Mouse (Mus musculus): ENCODE measurements at regions not wholly inside any gene's neighbourhood (a gene's known extent, or its start where the extent isn't known, plus 50 kb on each side); places are given as distances from the start of the nearest gene placed in this dataset.

- H3K4me1 ChIP-seq, result no peaks in the 10 kb centered on the region
- H3K4me2 ChIP-seq (replicated peaks), result no peak overlapping the region
- no peak overlapping the region for H3K4me3 ChIP-seq
- H3K9me3 ChIP-seq, result no peaks in the 10 kb centered on the region
- no peaks in the 10 kb centered on the region for H3K27me3 ChIP-seq (replicated peaks)
- H3K36me3 ChIP-seq, result no peaks in the 10 kb centered on the region
- 89% methylated on average over 2 of the region's 2 CpGs for WGBS
- no peak overlapping the region for H3K9ac ChIP-seq
- no peak overlapping the region for H3K27ac ChIP-seq
- no peak for ATAC-seq (ENCODE audit: low FRiP score, low read depth)
Measured at GRCm38 (mm10) chr4:92574586-92574985, 383.0 kb upstream of the Gm12666 start.

- ATAC-seq (ENCODE audit: low FRiP score, low read depth), result peak; percentile 79
- H3K4me3 ChIP-seq, result no peak overlapping the region
- H3K36me3 ChIP-seq, result no peaks in the 10 kb centered on the region
- H3K9me3 ChIP-seq, result no peaks in the 10 kb centered on the region
- no peaks in the 10 kb centered on the region for H3K27me3 ChIP-seq (replicated peaks)
- WGBS, result 53% methylated on average over 2 of the region's 2 CpGs
- H3K9ac ChIP-seq, result no peak overlapping the region
- H3K27ac ChIP-seq, result no peak overlapping the region
- no peak overlapping the region for H3K4me2 ChIP-seq (replicated peaks)
- H3K4me1 ChIP-seq, result no peaks in the 10 kb centered on the region
Measured at GRCm38 (mm10) chr4:92565357-92565756, 373.8 kb upstream of the Gm12666 start.

DNA sequence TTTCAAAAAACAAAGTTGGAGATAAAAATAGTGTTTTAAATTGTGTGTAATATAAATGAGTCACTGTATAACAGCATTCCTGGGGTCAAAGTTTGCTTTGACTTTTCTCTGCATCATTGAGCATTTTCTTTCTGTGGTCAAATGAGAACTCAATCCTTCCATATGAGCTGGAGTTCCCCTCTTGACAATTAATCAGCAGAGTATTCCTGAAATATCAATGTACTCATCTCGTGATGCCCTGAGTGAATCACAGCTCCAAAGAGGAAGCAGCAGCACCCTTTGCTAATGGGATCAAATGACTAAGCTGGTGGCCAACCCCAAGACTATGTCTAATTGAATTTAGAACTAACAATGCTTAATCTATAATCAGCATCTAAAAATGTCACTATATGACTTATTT lies 363.6 kb upstream of the Gm12666 start:
- ATAC-seq (ENCODE audit: low FRiP score, low read depth), result no peak
- no peaks in the 10 kb centered on the region for H3K27me3 ChIP-seq (replicated peaks)
- WGBS, result 64% methylated on average over 1 of the region's 1 CpGs

DNA sequence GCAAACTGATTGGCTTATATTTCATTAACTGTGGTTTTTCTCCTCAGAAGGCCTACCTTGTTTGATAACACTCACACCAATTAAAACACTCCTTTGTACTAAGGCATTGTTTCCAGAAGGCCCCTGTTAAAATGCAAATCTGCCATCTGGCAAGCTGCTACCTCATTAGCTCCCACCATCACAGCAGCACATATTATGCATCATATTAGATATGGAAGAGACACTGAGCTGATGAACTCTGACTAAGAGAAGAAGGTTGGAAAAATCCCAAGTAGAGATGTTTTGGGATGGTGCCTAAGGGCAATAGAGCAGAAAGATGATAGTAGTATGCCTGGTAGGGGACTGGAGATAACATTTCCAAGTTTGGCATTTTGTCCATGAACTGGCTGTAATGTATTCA lies 350.5 kb upstream of the Gm12666 start:
- no peaks in the 10 kb centered on the region for H3K4me1 ChIP-seq
- H3K4me2 ChIP-seq (replicated peaks), result no peak overlapping the region
- no peaks in the 10 kb centered on the region for H3K9me3 ChIP-seq
- no peaks in the 10 kb centered on the region for H3K27me3 ChIP-seq (replicated peaks)
- H3K9ac ChIP-seq, result no peak overlapping the region
- no peak overlapping the region for H3K4me3 ChIP-seq
- peak; percentile 70 for ATAC-seq (ENCODE audit: low FRiP score, low read depth)
- no peaks in the 10 kb centered on the region for H3K36me3 ChIP-seq
- H3K27ac ChIP-seq, result no peak overlapping the region

More for the DNA sequence above, 363.6 kb upstream of the Gm12666 start:
- Histone ChIP-seq H3K4me2 (replicated peaks) (no peak overlapping the region), H3K4me3 (no peak overlapping the region), H3K4me1 (no peaks in the 10 kb centered on the region), H3K9me3 (no peaks in the 10 kb centered on the region), H3K27ac (no peak overlapping the region), H3K36me3 (no peaks in the 10 kb centered on the region), H3K9ac (no peak overlapping the region)

DNA sequence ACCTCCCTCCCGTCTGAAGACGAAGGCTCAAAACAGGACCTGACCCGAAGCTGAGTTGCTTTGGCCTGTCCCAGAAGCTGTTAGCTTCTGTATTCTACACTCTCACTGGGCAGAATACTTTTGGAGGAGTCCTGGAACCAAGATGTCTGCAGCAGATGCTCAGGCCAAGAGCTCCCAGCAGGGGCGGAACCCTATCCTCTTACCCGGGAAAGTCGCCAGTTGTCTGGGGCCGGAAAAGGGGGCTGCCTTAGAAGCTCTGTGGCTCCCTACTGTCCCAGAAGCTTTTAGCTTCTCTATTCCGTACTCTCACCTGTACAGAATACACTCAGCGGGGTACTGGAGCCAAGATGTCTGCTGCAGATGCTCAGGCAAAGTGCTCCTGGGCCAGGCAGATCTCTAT lies 346.7 kb upstream of the Gm12666 start:
- H3K4me1 ChIP-seq, result no peaks in the 10 kb centered on the region
- H3K27ac ChIP-seq, result no peak overlapping the region
- 95% methylated on average over 9 of the region's 9 CpGs for WGBS
- no peaks in the 10 kb centered on the region for H3K27me3 ChIP-seq (replicated peaks)
- no peaks in the 10 kb centered on the region for H3K36me3 ChIP-seq
- H3K9me3 ChIP-seq, result no peaks in the 10 kb centered on the region
- H3K4me2 ChIP-seq (replicated peaks), result no peak overlapping the region
- H3K9ac ChIP-seq, result no peak overlapping the region
- no peak overlapping the region for H3K4me3 ChIP-seq
- no peak for ATAC-seq (ENCODE audit: low FRiP score, low read depth)

DNA sequence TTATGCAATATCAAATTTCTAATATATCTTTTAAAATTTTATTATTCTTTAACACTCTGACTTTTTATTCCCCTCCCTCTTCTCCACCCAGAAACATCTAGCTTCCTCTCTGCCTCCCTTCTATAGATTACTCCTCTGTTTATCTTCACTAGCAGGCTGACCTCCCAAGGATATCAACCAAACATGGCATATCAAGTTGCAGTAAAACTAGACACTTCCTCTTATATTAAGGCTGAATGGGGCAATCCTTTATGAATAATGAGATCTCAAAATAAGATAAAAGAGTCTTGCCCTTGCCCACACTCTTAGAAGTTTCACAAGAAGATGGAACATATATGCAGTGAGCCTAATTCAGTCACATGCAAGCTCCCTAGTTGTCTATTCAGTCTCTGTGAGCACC lies 310.5 kb upstream of the Gm12666 start:
- Histone ChIP-seq H3K27me3 (replicated peaks) (no peaks in the 10 kb centered on the region), H3K36me3 (no peaks in the 10 kb centered on the region), H3K9ac (no peak overlapping the region), H3K4me1 (no peaks in the 10 kb centered on the region), H3K9me3 (no peaks in the 10 kb centered on the region), H3K4me3 (no peak overlapping the region), H3K27ac (no peak overlapping the region), H3K4me2 (replicated peaks) (no peak overlapping the region)
- ATAC-seq (ENCODE audit: low FRiP score, low read depth), result no peak

DNA sequence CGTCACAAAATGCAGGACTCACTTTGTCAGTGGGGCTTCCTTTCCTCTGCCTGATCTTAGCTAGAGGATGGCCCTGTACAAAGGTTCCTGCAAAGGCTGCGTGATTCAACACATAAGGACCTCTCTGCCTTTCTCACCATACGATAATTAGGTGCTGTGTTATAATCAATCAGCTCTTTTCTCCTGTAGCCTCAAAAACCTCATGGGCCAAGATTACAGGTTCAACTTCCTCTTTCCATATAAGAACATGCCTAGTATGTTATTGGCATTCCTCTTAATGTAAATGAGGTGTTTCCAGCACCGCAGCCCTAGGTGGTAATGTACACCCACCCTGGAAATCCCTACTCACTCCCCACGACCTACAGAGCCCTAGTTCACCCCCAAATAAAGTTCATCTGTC lies 308.6 kb upstream of the Gm12666 start:
- Histone ChIP-seq H3K27ac (no peak overlapping the region), H3K36me3 (no peaks in the 10 kb centered on the region), H3K4me1 (no peaks in the 10 kb centered on the region), H3K27me3 (replicated peaks) (no peaks in the 10 kb centered on the region), H3K9me3 (no peaks in the 10 kb centered on the region), H3K4me3 (no peak overlapping the region), H3K4me2 (replicated peaks) (no peak overlapping the region), H3K9ac (no peak overlapping the region)
- WGBS, result 71% methylated on average over 5 of the region's 5 CpGs
- no peak for ATAC-seq (ENCODE audit: low FRiP score, low read depth)

- Histone ChIP-seq H3K36me3 (no peaks in the 10 kb centered on the region), H3K27ac (no peak overlapping the region), H3K4me2 (replicated peaks) (no peak overlapping the region), H3K27me3 (replicated peaks) (no peaks in the 10 kb centered on the region), H3K9me3 (no peaks in the 10 kb centered on the region), H3K4me1 (no peaks in the 10 kb centered on the region), H3K9ac (no peak overlapping the region), H3K4me3 (no peak overlapping the region)
- ATAC-seq (ENCODE audit: low FRiP score, low read depth), result no peak
Measured at GRCm38 (mm10) chr4:92486603-92487002, 295.1 kb upstream of the Gm12666 start.

DNA sequence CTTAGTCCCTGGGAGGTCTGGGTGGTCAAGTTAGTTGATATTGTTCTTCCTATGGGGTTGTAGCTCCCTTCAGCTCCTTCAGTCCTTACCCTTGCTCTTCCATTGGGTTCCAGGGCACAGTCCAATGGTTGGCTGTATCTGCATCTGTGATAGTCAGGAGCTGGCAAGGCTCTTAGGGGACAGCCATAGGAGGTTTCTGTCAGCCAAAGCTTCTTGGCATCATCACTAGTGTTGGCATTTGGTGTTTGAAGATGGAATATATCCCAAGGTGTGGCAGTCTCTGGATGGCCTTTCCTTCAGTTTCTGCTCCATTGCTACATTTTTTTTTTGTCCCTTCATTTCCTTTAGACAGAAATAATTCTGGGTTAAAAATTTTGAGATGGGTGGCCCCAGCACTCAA lies 266.6 kb upstream of the Gm12666 start:
- no peak for ATAC-seq (ENCODE audit: low FRiP score, low read depth)
- H3K4me1 ChIP-seq, result no peaks in the 10 kb centered on the region
- no peak overlapping the region for H3K4me3 ChIP-seq

More for the DNA sequence above, 266.6 kb upstream of the Gm12666 start:
- Histone ChIP-seq H3K27me3 (replicated peaks) (no peaks in the 10 kb centered on the region), H3K27ac (no peak overlapping the region), H3K9ac (no peak overlapping the region), H3K9me3 (no peaks in the 10 kb centered on the region), H3K4me2 (replicated peaks) (no peak overlapping the region), H3K36me3 (no peaks in the 10 kb centered on the region)

Data from neural tube, embryonic 12.5 days (tissue).